Mouse (Mus musculus): ENCODE data around the gene Map3k6.

- TF ChIP-seq POLR2A (IDR thresholded peaks at IDR 0.05; ENCODE audit: control insufficient read depth, low read depth, low read length) (no peak), CTCF (IDR thresholded peaks at IDR 0.05; ENCODE audit: control insufficient read depth, insufficient read depth, insufficient replicate concordance, low read depth, low read length) (no peak)
These were observed 51.8 kb downstream of the Map3k6 start for GRCm38 (mm10) chr4:133292405-133292804.

Data from testis, adult 2 months (tissue).